ENCODE assay signal across 1 mouse cellular context in the genomic region with DNA sequence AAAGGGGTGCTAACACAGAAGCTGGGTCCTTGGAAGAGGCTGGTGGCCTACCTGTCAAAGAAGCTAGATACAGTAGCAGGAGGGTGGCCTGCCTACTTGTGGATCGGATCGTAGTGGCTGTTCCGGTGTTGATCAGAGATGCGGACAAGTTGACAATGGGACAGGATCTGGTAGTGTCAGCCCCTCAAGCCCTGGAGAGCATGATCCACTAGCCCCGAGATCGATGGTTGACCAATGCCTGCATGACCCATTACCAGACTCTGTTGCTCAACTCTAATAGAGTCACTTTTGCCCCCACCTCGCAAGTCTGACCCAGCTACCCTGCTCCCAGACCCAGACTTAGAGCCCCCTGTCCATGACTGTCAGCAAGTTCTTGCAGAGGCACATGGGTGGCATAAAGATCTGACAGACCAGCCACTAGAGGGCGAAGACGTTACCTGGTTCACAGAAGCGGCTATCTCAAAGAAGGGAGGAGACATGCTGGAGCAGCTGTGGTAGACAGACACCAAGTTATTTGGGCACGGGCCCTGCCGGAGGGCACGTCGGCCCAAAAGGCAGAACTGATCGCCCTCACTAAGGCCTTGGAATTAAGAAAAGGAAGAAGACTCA.
TF ChIP-seq lines count a peak whose summit lies in the region.

No protein-coding gene starts in this region.

TF ChIP-seq in MEL, 35 proteins besides CTCF, POLR2A, EP300 and RAD21:
- peak; percentile 58 for TF ChIP-seq SMC3 (IDR thresholded peaks at IDR 0.05; ENCODE audit: low read depth, low read length)
